Mouse (Mus musculus) urinary bladder, postnatal 4 days (tissue): ENCODE data around the gene Sorbs2.
"Not testable (repeated sequence)": the region's sequence is repeated elsewhere in the genome, so short reads cannot be mapped to it uniquely, and the experiment has no call there.

Experiments
- DNase-seq, 2 experiments: peaks; one replicate each; pipeline ENCODE4 v3.0.0; 2021 to 2022; ENCODE audit warnings: low spot score in 2 of 2

Sorbs2 gene

GRCm38 (mm10) chr8:45844097-45844885 lies 336.7 kb downstream of the Sorbs2 start:
- DNase-seq: no peak

- DNase-seq: no peak
Observed at GRCm38 (mm10) chr8:45844911-45845481, 337.4 kb downstream of the Sorbs2 start.

GRCm38 (mm10) chr8:45845906-45846305 lies 338.3 kb downstream of the Sorbs2 start:
- no peak for DNase-seq

GRCm38 (mm10) chr8:45855118-45855517 lies 347.5 kb downstream of the Sorbs2 start:
- DNase-seq: no peak

- no peak for DNase-seq
Observed at GRCm38 (mm10) chr8:45857734-45858133, 350.1 kb downstream of the Sorbs2 start.

GRCm38 (mm10) chr8:45858391-45858790 lies 350.8 kb downstream of the Sorbs2 start:
- DNase-seq: peak in 1 of 2 experiments; percentile 59

- not testable (repeated sequence) for DNase-seq
Observed at GRCm38 (mm10) chr8:45871587-45871986, 364.0 kb downstream of the Sorbs2 start.

- DNase-seq: peak in 1 of 2 experiments; percentile 71
Observed at GRCm38 (mm10) chr8:45872077-45872476, 364.5 kb downstream of the Sorbs2 start.

GRCm38 (mm10) chr8:45874945-45875626 lies 367.5 kb downstream of the Sorbs2 start:
- peak; percentile 82 to 88 for DNase-seq

- no peak for DNase-seq
Observed at GRCm38 (mm10) chr8:45876397-45876796, 368.8 kb downstream of the Sorbs2 start.
